Mouse (Mus musculus): ENCODE results near the gene Tspan7. TPM values are rescaled to one million over a fixed set of nuclear protein-coding genes. Genes with fewer than 3 reads are reported as not detected.

Gene Tspan7
- total and polyA plus RNA-seq, 3 experiments: 41.1 to 77.2 (median 71.4) TPM

DNA sequence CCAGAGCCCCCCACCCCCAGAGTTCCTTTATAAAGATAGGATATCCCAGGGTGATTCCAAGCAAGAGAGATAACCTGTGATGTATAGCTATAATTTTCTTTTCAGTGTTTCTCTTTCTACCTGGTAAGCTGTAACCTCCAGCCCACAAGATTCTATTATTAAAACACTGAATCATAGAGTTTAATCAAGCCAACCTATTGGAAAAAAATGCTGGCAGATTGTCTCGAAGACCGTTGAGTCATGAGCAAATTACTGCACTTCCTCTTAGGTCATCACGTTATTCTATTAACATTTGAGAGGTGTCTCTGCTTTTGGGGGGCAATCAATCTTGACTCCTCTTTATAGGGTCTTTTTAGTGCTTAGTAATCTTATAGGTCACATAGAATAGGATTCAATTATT, 61.9 kb downstream of the Tspan7 start:
- DNase-seq: no peak

GRCm38 (mm10) chrX:10549708-10550107, 64.8 kb downstream of the Tspan7 start:
- no peak for DNase-seq

DNA sequence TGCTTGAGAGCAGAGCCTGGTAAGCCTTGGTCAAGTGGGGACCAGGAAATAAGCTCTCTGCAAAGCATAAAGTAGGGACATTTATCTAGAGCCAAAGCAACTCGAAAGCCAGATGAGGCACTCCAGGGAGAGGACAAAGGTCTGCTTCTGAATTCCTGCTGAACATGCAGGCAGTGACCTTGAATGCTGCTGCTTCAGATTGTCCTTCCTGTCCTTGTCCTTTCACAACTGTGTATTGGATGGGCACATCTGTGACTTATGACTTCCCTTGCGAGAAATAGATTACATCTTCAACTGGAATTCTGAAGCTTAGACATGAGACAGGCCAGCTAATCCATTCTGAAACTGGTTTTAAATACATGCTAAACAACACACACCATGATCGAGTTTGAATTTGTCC, 71.9 kb downstream of the Tspan7 start:
- peak; percentile 47 for DNase-seq

DNA sequence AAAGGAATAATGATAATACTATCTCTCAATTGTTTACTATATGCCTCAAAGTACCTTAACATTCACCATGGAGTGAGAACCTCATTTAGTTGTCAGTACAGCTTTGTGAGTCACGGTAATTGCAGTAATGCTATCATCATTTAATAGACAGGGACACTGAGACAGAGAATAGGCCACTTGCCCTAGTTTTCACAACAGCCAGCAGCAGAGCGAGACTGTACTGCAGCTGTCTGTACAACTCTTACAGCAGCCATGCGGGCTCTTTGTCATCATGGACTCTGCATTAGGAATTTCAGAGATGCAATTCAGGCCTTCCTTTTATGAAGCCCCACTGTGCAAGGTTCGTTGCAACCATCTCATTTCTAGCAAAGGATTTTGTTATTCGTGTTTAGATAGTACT, 72.6 kb downstream of the Tspan7 start:
- DNase-seq: peak; percentile 31

- DNase-seq: no peak
These were observed 73.7 kb downstream of the Tspan7 start for GRCm38 (mm10) chrX:10558625-10559024.

- DNase-seq: no peak
These were observed 80.9 kb downstream of the Tspan7 start for GRCm38 (mm10) chrX:10565811-10566210.

- DNase-seq: peak; percentile 45
These were observed 89.6 kb downstream of the Tspan7 start for GRCm38 (mm10) chrX:10574523-10574922.

DNA sequence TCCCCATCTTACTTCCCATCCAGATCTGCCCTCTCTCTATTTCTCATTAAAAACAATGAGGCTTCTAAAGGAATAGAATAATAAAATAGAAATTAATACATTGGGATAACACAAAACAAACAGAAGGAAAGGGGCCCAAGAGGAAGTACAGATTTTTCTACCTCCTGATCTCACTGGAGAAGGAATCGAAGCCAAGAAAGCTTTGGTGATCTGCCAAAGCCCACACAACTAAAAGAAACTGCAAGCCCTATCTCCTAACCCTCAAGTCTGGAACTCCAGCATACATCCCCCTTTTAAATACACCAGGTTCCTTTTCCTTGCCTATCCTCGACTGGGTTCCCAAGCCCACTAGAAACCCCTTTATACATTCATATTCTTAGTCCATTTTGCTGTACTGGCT, 90.4 kb downstream of the Tspan7 start:
- no peak for DNase-seq

DNA sequence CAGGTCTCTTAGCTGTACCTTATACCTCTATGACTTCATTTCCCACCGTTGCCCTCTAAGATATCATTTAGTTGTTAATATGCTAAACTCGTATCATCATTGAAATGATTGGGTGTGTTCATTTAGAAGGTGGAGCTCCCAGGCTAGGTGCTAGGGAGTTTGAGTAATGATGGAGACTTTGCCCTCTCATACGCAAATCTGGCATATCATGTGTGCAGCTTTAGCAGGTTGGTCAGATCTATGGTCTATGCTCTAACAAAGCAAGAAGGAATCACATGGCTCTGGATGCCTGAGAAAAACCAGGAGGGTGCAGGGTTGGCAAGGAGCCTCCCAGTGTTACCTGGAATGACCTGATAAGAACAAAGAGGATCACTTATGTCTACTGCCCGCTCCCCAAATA, 91.4 kb downstream of the Tspan7 start:
- DNase-seq: no peak

DNA sequence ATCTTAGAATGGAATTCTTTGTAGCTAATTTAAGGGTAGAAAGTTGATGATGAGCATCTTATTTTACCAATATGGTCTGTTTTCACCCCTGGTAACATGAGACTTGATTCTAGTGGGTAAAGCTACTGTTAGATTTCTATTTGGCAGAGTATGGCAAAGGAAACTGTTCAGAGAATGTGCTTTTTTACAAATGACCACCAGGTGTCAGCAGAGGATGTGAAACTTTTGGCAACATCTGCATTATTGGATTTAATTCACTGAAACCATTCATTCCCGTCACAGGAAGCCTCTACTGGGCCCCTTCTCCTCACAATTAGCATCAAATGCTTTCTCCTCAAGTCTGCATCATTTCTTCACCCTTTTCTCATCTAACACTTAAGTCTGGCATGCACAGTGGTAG, 92.4 kb downstream of the Tspan7 start:
- no peak for DNase-seq

DNA sequence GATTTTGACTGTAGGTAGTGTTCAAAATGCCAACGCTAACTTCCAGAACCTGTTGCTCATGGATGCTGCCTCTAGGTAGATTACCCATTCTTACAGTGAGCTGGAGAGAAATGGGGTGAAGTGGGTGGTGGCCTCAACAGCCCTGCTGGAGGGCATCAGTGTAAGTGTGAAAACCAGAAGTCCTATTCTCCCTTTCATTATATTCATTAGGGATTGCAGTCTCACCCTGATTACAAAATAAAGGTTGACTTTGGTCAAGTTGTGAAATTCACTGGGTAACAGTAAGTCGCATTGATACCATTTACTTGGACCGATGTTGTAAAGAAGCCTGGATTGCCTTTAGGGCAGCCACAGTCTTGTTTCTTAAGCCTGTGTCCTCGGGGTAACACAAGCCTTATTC, 97.8 kb downstream of the Tspan7 start:
- no peak for DNase-seq

DNA sequence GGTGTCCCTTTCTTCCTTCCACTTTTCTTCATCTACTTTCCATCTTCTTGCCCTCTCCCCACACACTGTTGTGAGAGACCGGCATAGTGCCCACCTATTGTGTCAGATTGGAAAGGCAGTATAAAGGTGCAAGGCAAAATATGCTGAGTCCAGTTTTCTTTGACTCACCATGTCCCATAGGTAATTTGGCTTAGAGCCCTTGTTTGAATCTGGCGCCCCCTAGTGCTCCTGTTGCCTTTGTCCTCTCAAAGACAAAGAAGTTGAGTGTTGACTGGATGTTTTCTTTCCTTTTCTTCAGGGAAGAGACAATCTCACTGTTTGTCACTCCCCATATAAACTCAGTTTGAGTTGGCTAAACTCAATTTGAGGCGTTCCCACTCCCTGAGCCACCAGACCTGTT, 107.3 kb downstream of the Tspan7 start:
- DNase-seq: peak; percentile 30

DNA sequence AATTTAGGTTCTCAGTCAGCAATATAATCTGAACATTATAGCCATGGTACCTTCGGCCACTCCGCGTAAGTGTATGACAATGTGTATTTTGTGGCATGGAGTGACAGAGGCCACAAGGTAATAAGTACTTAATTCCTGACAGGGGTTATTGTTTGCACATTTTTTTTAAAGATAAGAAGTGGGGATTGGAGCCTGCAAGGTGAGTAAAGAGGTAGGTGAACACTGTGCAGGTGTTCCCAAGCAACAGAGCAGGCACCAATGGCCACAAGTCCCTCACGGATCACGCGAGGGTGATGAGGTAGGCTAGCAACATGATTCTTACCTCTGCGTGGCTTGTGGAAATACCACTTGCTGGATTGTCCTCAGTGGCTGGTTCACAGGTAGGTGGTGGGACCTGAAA, 108.6 kb downstream of the Tspan7 start:
- no peak for DNase-seq

GRCm38 (mm10) chrX:10617119-10617518, 132.2 kb downstream of the Tspan7 start:
- peak; percentile 11 for DNase-seq

- no peak for DNase-seq
These were observed 156.1 kb downstream of the Tspan7 start for GRCm38 (mm10) chrX:10641062-10641461.

Other genes with a start within 250 kb of the Tspan7 start
- 1 to 10 TPM in 1 of 2 experiments, not detected in 1; 1.0 TPM for gene Otc, start 232.9 kb upstream of the Tspan7 start, total RNA-seq (2021)
- not detected in 2 replicates for gene Otc, start 232.9 kb upstream of the Tspan7 start, polyA plus RNA-seq (2012; rRNA removed)
- gene Mid1ip1, start 229.9 kb downstream of the Tspan7 start, total RNA-seq (2021): 10 to 100 TPM; 87.9 to 88.8 TPM
- 86.9 and 102 TPM in 2 replicates for gene Mid1ip1, start 229.9 kb downstream of the Tspan7 start, polyA plus RNA-seq (2012; rRNA removed)

Data from adrenal gland, adult 2 months (tissue).